Mouse (Mus musculus) cortical plate, adult 2 months (tissue): ENCODE measurements around the gene Tmem219.

Source experiments
- CTCF ChIP-seq: fragments of 200-500 bp; IDR thresholded peaks from 2 replicates; pipeline ENCODE4 v1.5.1; 2011; ENCODE audit warnings: mild to moderate bottlenecking, control low read depth, low read length; ENCODE audit not compliant: insufficient read depth; ENCODE audit errors: extremely low read depth
- POLR2A ChIP-seq: fragments of 200-500 bp; IDR thresholded peaks from 2 replicates; pipeline ENCODE4 v1.6.1; 2011; ENCODE audit warnings: mild to moderate bottlenecking, low read length, control low read depth; ENCODE audit not compliant: insufficient read depth; ENCODE audit errors: extremely low read depth

DNA sequence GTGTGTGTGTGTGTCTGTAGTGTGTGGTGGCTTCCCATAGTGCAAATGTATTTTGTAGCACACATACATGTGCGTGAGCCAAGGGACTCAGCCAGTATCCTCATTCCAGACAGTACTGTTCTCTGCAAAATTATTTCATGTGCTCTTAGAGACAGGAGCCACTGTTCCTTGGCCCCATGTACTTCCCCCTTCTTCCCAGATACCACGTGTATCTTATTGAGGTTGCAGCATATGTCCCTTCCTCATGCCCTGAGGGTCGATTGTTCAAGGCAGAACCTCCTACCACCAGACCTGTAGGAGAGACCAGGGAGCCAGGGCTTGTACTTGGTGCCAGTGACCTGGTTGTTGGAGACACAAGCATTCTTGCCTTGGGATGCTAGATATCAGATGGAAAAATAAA, 32.4 kb upstream of the Tmem219 start:
- TF ChIP-seq POLR2A = no peak
- TF ChIP-seq CTCF = no peak
